Mouse (Mus musculus) T-helper 1 cell (primary cell): ENCODE measurements around the gene Gtpbp1.

Experiments
- in situ Hi-C: fragments of 300-600 bp; cut with MboI, MseI; formaldehyde crosslinking; loops from one replicate; pipeline ENCODE4 v1.15.1; 2025; ENCODE audit warnings: high pct_unique_total_duplicates

Gene Gtpbp1

GRCm38 (mm10) chr15:79720267-79720666 lies 29.6 kb downstream of the Gtpbp1 start:
- in situ Hi-C loops = no loop called here

DNA sequence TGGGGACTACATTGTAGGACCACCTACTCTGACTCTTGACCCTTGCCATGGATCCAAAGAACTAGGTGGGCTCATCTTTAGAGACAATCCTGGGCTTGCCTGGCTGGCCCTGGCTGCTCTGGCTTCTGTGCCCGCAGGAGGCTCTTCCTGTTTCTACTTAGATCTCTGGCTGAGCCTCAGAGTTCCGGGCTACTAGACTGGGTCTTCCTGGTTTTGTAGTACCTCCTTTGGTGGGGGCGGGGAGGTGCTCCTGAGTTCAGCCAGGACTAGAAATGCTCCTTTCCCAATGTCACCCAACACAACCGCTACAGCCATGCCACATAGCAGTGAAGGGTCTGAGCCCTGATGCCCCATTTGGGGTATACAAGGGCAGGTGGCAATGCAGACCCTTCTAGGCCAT lies 30.2 kb downstream of the Gtpbp1 start:
- in situ Hi-C loops = no loop called here

- in situ Hi-C loops = no loop called here
Measured at GRCm38 (mm10) chr15:79723439-79723838, 32.8 kb downstream of the Gtpbp1 start.

DNA sequence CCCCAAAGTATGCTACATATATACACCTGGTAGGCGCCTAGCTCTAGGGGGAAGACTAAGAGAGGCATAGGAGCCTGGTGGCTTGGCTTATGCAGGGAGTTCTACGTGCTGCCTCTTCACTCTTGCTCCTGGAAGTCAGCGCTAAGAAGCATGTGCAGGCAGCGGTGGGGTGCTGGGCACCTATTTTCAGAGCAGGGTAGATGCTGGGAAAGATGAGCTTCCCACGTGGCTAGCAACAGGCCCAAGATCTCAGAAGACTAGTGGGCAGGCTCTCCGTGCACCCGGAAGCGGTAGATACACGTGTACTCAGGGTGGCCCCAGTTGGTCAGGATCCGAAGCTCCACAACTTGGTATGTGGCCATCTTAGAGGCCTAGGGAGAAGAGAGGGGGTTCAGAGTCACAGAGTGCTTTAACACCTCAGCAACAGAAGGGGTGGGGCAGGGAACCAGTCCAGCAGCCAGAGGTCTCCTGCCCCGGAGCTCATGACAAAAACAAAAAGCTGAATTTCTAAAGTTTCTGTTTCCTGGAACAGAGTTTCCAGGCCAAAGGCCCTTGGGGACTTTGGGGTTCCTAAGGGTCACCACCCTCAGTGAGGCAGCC lies 34.6 kb downstream of the Gtpbp1 start:
- in situ Hi-C loops = no loop called here

DNA sequence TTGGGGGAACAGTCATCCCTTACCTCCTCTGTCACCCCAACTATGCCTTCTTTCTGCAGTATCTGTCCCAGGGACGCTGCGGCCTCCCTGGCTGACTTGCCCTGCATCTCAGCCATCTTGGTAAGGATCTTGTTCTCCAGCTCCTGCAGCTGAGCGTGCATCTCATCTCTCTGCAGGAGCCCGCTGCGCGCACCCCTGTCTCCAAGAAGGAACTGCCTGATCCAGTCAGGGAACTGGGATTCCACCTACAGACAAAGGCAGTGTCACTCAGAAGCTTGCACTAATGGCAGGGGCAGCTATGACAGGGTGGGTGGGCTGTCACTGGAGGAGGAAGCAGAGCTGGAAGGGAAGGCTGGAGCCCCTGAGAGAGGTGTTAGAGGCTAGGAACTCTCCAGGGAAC lies 37.2 kb downstream of the Gtpbp1 start:
- in situ Hi-C loops = no loop called here

- in situ Hi-C loops = no loop called here
Measured at GRCm38 (mm10) chr15:79728311-79728710, 37.7 kb downstream of the Gtpbp1 start.

DNA sequence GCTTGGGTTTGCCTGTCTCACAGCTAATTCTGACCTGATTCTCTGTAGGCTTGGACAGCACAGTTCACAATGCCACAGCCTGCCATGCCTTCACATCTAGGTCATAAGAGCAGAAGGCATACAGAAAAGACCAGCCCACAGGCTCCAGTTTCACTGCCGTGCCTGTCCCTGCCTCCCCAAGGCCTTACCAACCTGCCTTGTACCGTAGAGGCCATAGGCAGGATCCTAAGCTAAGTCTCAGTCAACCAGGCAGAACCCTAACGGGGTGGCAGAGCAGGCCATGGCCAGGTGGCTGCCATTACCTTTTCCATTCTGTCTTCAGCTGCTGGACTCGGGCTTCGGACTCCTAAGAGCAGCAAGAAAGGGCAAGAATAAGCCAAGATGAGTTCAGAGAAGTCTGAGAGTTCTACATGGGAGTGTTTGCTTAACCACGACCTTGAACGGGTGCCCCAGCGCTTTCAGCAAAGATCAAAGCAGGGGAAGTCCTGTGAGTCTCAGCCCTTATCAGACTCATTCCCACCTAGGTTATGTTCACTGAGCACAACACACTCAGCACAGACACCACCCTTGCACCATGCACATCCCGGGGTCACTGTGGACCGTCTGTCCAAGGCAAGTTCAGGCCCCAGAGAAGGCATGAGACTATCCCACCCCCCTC lies 38.2 kb downstream of the Gtpbp1 start:
- in situ Hi-C loops = no loop called here

- in situ Hi-C loops = no loop called here
Measured at GRCm38 (mm10) chr15:79731554-79731953, 40.9 kb downstream of the Gtpbp1 start.

DNA sequence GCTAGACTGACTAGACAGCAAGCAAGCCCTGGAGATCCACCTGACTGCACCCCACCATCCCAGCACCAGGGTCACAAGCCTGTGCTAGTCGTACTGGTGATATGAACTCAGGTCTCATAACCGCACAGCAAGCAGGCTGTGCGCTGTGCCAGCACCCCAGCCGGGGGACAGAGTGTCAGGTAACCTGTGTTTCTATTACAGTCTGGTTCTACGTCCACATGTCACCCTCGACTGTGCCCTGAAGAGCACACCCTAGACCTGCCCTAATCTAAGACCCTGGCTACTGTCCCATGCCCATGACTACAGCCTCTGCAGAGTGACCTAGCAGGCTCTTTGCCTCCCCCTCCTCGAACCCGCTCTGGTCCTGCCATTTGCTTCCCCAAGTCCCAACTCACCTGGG lies 42.5 kb downstream of the Gtpbp1 start:
- in situ Hi-C loops = no loop called here

- in situ Hi-C loops = no loop called here
Measured at GRCm38 (mm10) chr15:79733640-79734039, 43.0 kb downstream of the Gtpbp1 start.

- in situ Hi-C loops = no loop called here
Measured at GRCm38 (mm10) chr15:79734311-79734710, 43.7 kb downstream of the Gtpbp1 start.

GRCm38 (mm10) chr15:79740739-79741138 lies 50.1 kb downstream of the Gtpbp1 start:
- in situ Hi-C loops = no loop called here

- in situ Hi-C loops = no loop called here
Measured at GRCm38 (mm10) chr15:79741173-79741858, 50.7 kb downstream of the Gtpbp1 start.

- in situ Hi-C loops = no loop called here
Measured at GRCm38 (mm10) chr15:79741921-79742705, 51.5 kb downstream of the Gtpbp1 start, which contains the start of gene Sun2. Gene Sun2 (minus strand): TSS chr15:79742536.

GRCm38 (mm10) chr15:79742706-79743023 lies 52.0 kb downstream of the Gtpbp1 start:
- in situ Hi-C loops = no loop called here

GRCm38 (mm10) chr15:79744001-79744400 lies 53.4 kb downstream of the Gtpbp1 start:
- in situ Hi-C loops = no loop called here

GRCm38 (mm10) chr15:79744742-79745141 lies 54.1 kb downstream of the Gtpbp1 start:
- in situ Hi-C loops = no loop called here

DNA sequence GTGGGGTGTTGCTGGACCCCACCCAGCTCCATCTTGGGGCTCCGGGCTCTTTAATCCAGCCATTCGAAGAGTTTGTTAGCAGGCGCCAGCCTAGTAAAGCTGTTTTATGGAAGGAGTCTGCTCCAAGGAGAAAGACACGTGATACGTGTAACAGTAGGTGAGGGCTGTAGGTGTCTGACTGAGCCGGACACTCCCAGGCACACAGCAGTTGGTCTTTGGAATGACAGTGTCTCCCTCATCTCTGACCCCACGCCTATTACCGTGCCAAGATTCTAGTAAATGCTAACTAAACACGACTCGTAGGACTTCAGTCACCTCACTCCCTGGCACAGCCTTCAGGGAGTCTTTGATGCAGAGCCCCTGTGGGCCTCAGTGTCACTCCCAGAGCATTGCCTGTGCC lies 54.7 kb downstream of the Gtpbp1 start:
- in situ Hi-C loops = no loop called here

- in situ Hi-C loops = no loop called here
Measured at GRCm38 (mm10) chr15:79745883-79746282, 55.2 kb downstream of the Gtpbp1 start.

- in situ Hi-C loops = no loop called here
Measured at GRCm38 (mm10) chr15:79747998-79748397, 57.4 kb downstream of the Gtpbp1 start.

GRCm38 (mm10) chr15:79749162-79749561 lies 58.5 kb downstream of the Gtpbp1 start:
- in situ Hi-C loops = no loop called here

DNA sequence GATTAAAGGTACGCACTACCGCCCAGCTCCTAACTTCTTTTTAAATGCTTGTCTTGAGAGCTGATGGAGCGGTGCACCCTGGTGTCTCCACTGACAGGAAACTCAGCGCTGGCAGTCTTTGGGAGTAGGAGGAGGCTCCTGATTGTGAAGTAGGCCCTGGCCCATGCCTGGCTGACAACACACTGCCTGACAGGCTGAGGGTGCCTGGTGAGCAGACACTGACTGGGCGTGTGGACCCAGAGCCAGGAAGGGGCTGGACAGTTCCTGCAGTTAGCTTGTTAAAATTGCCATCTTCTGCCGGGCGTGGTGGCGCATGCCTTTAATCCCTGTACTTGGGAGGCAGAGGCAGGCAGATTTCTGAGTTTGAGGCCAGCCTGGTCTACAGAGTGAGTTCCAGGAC lies 59.6 kb downstream of the Gtpbp1 start:
- in situ Hi-C loops = no loop called here
